Mouse (Mus musculus) brain, embryonic 14.5 days (tissue): Measurements from ENCODE around the gene Mapkapk3.

Source experiments
- CTCF ChIP-seq: fragments of 200-500 bp; IDR thresholded peaks from 2 replicates; pipeline ENCODE4 v1.5.1; 2012; ENCODE audit warnings: inconsistent platforms, mild to moderate bottlenecking, moderate library complexity, borderline replicate concordance; ENCODE audit not compliant: insufficient read depth, insufficient read length; ENCODE audit errors: extremely low read depth
- POLR2A ChIP-seq: fragments of 200-500 bp; IDR thresholded peaks from 2 replicates; pipeline ENCODE4 v1.6.1; 2012; ENCODE audit warnings: mild to moderate bottlenecking, inconsistent platforms, borderline replicate concordance; ENCODE audit not compliant: poor library complexity, insufficient read depth, insufficient read length, severe bottlenecking; ENCODE audit errors: extremely low read depth

DNA sequence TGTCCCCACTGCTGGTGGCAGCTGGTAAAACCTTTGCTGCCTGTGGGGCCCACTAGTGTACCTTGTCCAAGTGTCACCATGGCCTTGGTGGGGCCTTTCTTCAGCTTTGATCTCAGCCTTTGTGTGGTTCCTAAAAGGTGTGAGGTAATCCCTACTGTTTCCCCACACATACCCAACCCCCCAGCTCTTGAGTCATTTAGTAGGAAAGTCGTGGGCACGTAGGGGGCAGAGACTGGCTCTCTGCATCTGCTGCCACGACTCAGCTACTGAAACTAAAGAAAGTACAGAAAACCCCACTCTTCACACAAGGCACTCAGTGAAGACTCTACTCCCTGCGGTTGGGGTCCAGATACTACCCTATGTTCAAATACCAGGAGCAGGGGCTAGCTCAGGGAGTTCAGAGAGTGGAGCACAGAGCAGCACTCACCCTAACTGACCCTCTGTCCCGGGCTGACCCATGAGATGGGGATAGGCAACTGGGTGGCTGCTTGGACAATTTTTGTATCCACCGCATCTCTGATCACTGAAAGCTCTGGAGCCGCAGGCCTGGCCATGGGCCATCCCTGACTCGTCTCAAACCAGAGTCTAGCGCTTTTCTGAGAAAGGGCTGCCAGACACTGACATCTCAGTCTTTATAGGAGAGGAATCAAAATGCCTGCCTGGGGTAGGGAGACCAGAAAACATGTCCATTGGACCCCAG lies 13.6 kb upstream of the Mapkapk3 start:
- TF ChIP-seq CTCF, result no peak
- TF ChIP-seq POLR2A, result no peak
